In genomic region chr10:52690334-52690991, GRCm38 (mm10) we compare ENCODE assay signal across 8 mouse cellular contexts. TPM values are rescaled to one million over a fixed set of nuclear protein-coding genes. Genes with fewer than 3 reads are reported as not detected.
DNase-seq lines count a peak whose midpoint lies in the region; ATAC-seq lines count a peak whose summit lies in the region.

TSS of gene Slc35f1 (plus strand) at chr10:52690533.

- peaks cover 7% of the 10 kb centered on the region; the same call in 1 of the 2 replicates for H3K4me1 ChIP-seq in forebrain, embryonic 12.5 days
- H3K4me1 ChIP-seq in liver, embryonic 16.5 days (ENCODE audit: control insufficient read depth, low read depth, low read length) = no peaks in the 10 kb centered on the region

- H3K4me2 ChIP-seq in forebrain, embryonic 12.5 days = peak within 1 kb of the TSS; percentile 58
- peak within 1 kb of the TSS; percentile 67 for H3K4me2 ChIP-seq in liver, embryonic 16.5 days (ENCODE audit: low read depth, low read length)

- under 1% methylated on average over 52 of the region's 54 CpGs for WGBS in forebrain, embryonic 12.5 days
- WGBS in large intestine, adult 2 months = 1% methylated on average over 54 of the region's 54 CpGs
- 1% methylated on average over 50 of the region's 54 CpGs for WGBS in liver, embryonic 16.5 days (ENCODE audit: insufficient replicate concordance)

- H3K4me3 ChIP-seq in forebrain, embryonic 12.5 days (replicated peaks) = peak within 1 kb of the TSS; percentile 89
- H3K4me3 ChIP-seq in liver, embryonic 16.5 days (ENCODE audit: low read depth, low read length) = peak within 1 kb of the TSS; percentile 57

- intact Hi-C loops in heart, postnatal 36 days (cut with DNase I) = no loop called here

- H3K9me3 ChIP-seq in forebrain, embryonic 12.5 days = peaks cover 4% of the 10 kb centered on the region; the same call in 1 of the 2 replicates
- H3K9me3 ChIP-seq in liver, embryonic 16.5 days (replicated peaks; ENCODE audit: control insufficient read depth, low read length) = no peaks in the 10 kb centered on the region

- H3K9ac ChIP-seq in forebrain, embryonic 12.5 days = peak within 1 kb of the TSS; percentile 95
- H3K9ac ChIP-seq in liver, embryonic 16.5 days (ENCODE audit: low read depth, low read length) = no peak within 1 kb of the TSS

- peak; percentile 92 for DNase-seq in Muller cell, postnatal 12 days (ENCODE audit: inconsistent ontology term)
- DNase-seq in c-Kit-positive CD71-positive TER-119-positive erythroid progenitor cells, embryonic 14.5 days (ENCODE audit: low spot score) = peak; percentile 1
- peak; percentile 41 to 53 for DNase-seq in heart, postnatal 36 days
- peak; percentile 4 for DNase-seq in large intestine, adult 2 months (ENCODE audit: low read depth, low spot score)
- peak; percentile 72 for DNase-seq in ovary, postnatal 36 days (ENCODE audit: low spot score)
- no peak for DNase-seq in spleen, adult 12 weeks (ENCODE audit: low spot score)

- peak within 1 kb of the TSS; percentile 95 for H3K27ac ChIP-seq in forebrain, embryonic 12.5 days
- no peak within 1 kb of the TSS for H3K27ac ChIP-seq in liver, embryonic 16.5 days (ENCODE audit: low read length)

- no peaks in the 10 kb centered on the region for H3K27me3 ChIP-seq in forebrain, embryonic 12.5 days
- H3K27me3 ChIP-seq in liver, embryonic 16.5 days (ENCODE audit: control insufficient read depth, insufficient read depth, low read depth, low read length) = peaks cover 20% of the 10 kb centered on the region

- ATAC-seq in forebrain, embryonic 12.5 days (ENCODE audit: low FRiP score) = peak; percentile 92
- ATAC-seq in liver, embryonic 16.5 days (ENCODE audit: low read depth) = peak; percentile 13; the same call in 1 of the 2 replicates

- H3K36me3 ChIP-seq in forebrain, embryonic 12.5 days (replicated peaks) = peaks cover 9% of the 10 kb centered on the region; the same call in 1 of the 2 replicates
- no peaks in the 10 kb centered on the region for H3K36me3 ChIP-seq in liver, embryonic 16.5 days (ENCODE audit: control insufficient read depth, insufficient read depth)

RNA-seq across cellular contexts. Expression of gene Slc35f1, which starts in this region (rescaled TPM):
- polyA plus RNA-seq in forebrain, embryonic 12.5 days (2016; fragmentation: Nextera tagmentation; extraction: Ambion mirVana) = 29.6 and 35.9 TPM in 2 replicates
- under 1 TPM; 0.35 to 0.75 TPM for total RNA-seq in heart, postnatal 36 days (2021)
- 0.50 and 0.69 TPM in 2 replicates for polyA plus RNA-seq in large intestine, adult 2 months (2012; rRNA removed)
- polyA plus RNA-seq in liver, embryonic 16.5 days (2015; fragmentation: Nextera tagmentation; extraction: Ambion mirVana) = 0.01 and 0.02 TPM in 2 replicates

Comparison
In these comparisons a context has a peak if more than half of its experiments do, and no peak if none do; other contexts are left out.
1. RNA of gene Slc35f1 (polyA plus RNA-seq): 29.6 to 35.9 TPM in forebrain, embryonic 12.5 days; 0.50 to 0.69 TPM in large intestine, adult 2 months and 0.01 to 0.02 TPM in liver, embryonic 16.5 days; every median in the first group is over 10 times any median in the second.
2. Peak in DNase-seq in heart, postnatal 36 days; RNA of the gene not detected or under 1 TPM.
3. Peak in DNase-seq in large intestine, adult 2 months; RNA of the gene not detected or under 1 TPM.
4. Peak in ATAC-seq, H3K4me3 ChIP-seq and H3K4me2 ChIP-seq in liver, embryonic 16.5 days; RNA of the gene not detected or under 1 TPM.